Mouse (Mus musculus) retina, postnatal 7 days (tissue): ENCODE results near the gene AL732309.1.
"Not testable (repeated sequence)": the region's sequence is repeated elsewhere in the genome, so short reads cannot be mapped to it uniquely, and the experiment has no call there.

Source experiments
- DNase-seq: peaks from one replicate; pipeline ENCODE4 v3.0.0-alpha.2; 2012; ENCODE audit warnings: low read depth, low spot score

AL732309.1 gene

GRCm38 (mm10) chr2:25267746-25268309 lies 21.2 kb upstream of the AL732309.1 start:
- no peak for DNase-seq

- no peak for DNase-seq
These were observed 20.6 kb upstream of the AL732309.1 start for GRCm38 (mm10) chr2:25267241-25267640.

- no peak for DNase-seq
These were observed 20.1 kb upstream of the AL732309.1 start for GRCm38 (mm10) chr2:25266720-25267119.

- DNase-seq: no peak
These were observed 19.4 kb upstream of the AL732309.1 start for GRCm38 (mm10) chr2:25265897-25266656.

- DNase-seq: no peak
These were observed 18.2 kb upstream of the AL732309.1 start for GRCm38 (mm10) chr2:25264851-25265250.

DNA sequence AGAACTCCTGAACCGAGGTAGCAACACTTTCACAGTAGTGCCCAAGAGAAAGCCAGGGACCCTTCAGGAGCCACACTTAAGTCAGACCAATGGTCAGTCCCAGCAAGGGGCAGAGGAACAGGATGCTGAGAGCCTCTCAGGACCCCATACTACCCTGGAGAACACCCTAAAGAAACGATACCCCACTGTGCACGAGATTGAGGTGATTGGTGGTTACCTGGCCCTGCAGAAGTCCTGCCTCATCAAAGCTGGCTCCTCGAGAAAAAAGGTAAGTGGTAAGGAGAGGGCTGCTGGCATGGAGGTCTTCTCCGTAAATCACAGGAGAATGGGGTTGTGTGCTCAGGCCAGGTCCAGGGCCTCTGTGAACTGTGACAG lies 17.6 kb upstream of the AL732309.1 start:
- DNase-seq: no peak

DNA sequence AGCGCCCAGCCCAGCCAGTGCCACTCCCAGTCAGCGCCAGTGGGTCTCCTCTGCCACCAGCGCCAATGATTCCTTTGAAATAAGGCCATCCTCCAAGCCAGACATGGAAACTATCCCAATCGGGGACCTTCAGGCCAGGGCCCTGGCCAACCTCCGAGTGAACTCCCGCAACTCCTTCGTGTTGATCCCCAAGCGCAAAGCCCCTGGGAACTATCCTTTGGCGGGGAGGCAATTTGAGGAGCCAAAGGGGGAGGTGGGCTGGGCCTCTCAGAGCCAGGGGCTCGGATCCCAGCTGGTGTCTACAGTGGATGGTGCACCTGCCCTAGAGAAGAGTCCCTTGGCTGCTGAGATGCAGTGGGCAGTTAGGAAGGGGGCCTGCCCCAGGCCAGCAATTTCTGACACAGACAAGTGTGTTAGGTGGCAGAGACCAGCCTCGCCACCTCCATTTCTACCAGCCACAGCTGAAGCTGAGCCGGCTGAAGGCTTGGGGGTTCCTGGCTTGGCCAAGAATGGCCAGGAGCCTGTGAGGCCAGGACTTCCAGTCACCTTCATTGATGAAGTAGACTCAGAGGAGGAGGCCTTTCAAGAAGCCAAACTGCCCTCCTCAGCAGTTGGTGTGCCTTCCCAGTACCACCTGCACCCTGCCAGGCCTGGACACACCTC lies 17.1 kb upstream of the AL732309.1 start:
- DNase-seq: no peak

DNA sequence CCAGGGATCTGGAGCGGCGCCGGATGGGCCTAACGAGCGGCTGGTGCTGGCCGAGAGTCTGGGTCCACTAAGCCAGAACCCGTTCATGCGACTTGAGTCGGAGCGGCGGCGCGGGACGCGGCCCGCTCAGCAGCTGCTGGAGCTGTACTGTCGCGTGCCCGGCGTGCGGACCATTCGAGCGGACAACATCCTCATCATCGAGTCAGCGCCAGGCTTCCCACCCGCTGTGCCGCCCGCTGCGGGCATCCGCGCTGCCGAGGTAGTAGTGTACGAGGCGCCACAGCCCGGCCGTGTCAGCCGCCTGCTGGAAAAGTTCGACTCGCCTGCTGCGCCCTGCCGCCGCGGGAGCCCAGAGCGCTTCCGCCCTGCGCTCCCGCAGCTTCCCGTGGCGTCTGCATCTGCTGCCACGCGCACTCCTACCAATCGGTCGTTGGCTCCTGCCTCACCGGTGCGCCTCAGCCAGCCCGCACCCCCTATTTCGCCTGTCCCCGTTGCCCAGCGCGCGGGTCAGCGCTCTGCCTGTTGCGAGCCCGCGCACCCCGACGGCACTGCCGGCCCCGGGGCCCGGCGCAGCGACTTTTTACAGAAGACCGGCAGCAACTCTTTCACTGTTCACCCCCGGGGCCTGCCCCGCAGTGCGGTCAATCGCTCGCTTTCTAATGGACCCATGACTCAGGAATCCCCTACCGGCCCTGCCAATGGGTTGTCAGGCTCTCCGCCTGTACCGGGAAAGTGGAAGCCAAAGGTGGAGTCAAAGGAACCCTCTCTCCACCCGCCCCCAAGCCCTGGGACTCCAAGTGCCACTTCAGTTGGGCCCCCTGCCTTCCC lies 16.3 kb upstream of the AL732309.1 start:
- DNase-seq: no peak

DNA sequence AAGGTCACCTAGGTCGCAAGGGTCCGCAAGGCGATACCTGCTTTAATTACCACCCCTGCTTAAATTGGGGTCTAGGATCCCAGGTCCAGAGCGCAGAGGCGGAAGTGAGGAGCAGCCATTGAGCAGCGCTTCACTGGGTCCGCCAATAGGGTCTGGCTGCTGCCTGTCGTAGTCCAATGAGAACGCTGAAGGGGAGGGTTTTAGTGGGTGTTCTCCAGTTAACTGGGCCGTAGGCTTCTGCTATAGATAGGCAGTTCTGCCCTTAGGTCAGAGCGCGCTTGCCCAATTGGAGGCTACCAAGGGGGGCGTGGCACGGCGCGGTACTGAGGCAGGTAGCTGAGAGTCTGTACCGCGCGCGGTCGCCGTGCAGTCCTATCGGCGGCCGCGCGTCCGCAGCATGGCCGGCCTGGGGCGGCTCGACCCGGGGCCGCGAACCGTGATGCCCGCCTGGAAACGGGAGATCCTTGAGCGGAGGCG lies 15.7 kb upstream of the AL732309.1 start, which contains the start of gene Tprn:
TSS of gene Tprn (plus strand) at position 328 of the 477 bp plus-strand sequence.
- peak; percentile 90 for DNase-seq

- no peak for DNase-seq
These were observed 15.2 kb upstream of the AL732309.1 start for GRCm38 (mm10) chr2:25261870-25262269.

- no peak for DNase-seq
These were observed 12.2 kb upstream of the AL732309.1 start for GRCm38 (mm10) chr2:25258887-25259286.

DNA sequence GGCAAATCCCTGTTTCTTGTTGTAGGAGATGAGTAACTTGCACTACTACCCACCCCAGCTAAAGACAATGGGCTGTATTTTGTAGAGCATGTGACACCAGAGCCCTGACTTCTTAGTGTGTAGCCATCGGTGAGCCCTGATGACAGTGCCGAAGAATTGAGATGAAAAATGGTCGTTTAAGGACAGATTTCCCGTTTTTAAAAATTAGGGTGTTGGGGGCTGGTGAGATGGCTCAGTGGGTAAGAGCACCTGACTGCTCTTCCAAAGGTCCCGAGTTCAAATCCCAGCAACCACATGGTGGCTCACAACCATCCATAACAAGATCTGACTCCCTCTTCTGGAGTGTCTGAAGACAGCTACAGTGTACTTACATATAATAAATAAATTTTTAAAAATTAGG lies 10.6 kb upstream of the AL732309.1 start:
- DNase-seq: not testable (repeated sequence)

DNA sequence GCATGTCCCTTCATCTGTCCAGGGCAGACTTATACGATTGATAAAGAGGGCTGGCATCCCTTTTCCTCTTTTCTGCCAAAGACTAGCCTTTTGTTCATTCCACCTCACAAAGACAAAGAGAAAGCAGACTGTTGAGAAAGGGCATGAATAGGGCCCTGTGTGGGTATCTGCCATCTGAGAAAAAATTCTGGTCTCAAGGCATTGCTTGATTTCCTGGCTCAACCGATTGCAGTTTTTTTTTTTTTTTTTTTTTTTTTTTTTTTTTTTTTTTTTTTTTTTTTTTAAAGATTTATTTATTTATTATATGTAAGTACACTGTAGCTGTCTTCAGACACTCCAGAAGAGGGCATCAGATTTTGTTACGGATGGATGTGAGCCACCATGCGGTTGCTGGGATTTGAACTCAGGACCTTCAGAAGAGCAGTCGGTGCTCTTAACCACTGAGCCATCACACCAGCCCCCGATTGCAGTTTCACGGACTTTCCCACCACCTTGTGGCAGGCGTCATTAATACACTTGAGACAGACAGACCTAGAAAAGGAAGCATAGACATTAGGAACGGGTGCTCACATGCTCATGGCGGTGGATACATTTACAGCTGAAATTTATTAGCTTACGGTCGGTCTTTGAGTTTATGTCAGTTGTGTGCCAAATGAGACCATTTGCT lies 9.9 kb upstream of the AL732309.1 start:
- DNase-seq: not testable (repeated sequence)

DNA sequence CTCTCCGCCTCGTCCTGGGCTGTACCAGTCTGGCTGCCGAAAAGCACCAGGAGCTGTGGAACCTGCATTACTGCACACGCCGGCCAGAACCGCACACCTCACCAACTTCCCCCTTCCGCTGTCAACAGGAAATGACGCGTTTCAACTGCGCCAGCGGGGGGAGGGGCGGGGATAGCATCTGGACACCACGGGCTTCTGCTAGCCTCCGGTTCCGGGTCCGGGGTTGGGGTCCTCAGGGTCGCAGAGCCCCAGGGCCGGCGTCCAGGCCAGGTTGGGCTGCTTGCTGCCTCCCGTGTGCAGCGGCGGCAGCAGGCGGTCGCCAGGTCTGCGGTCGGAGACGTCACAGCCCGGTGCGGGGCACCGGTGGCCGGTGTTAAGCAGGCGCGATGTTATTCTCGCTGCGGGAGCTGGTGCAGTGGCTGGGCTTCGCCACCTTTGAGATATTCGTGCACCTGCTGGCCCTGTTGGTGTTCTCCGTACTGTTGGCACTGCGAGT lies 8.7 kb upstream of the AL732309.1 start, which contains the start of gene Tmem203:
TSS of gene Tmem203 (plus strand) at position 156 of the 496 bp plus-strand sequence.
- peak; percentile 92 for DNase-seq

- DNase-seq: no peak
These were observed 5.7 kb upstream of the AL732309.1 start for GRCm38 (mm10) chr2:25252331-25252730.

- DNase-seq: no peak
These were observed 2.5 kb downstream of the AL732309.1 start for GRCm38 (mm10) chr2:25244144-25244543.

- DNase-seq: no peak
These were observed 3.3 kb downstream of the AL732309.1 start for GRCm38 (mm10) chr2:25243342-25243741.

DNA sequence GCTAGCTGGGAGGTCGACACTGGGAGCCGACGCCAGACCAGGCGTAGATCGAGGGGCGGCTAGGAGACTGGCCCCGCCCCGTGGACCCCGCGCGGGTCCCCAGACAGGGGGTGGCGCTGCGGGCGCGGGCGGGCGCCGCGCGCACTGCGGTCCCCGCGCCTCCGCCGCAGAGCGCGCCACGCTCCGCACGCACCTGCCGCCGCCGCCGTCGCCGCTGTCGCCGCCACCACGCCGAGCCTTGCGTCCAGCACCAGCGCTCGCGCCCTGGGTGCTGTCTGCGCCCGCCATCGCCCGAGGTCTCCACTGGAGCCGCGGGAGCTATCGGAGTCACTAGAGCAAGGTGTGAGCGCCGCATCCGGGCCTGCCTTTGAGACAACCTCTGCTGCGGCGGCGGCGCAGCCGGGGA lies 4.6 kb downstream of the AL732309.1 start, which contains the start of the genes Rnf208 and Cysrt1:
TSS of gene Rnf208 (plus strand) at position 155 of the 406 bp plus-strand sequence.
TSS of gene Cysrt1 (minus strand) at position 352 of the 406 bp plus-strand sequence.
- DNase-seq: no peak

DNA sequence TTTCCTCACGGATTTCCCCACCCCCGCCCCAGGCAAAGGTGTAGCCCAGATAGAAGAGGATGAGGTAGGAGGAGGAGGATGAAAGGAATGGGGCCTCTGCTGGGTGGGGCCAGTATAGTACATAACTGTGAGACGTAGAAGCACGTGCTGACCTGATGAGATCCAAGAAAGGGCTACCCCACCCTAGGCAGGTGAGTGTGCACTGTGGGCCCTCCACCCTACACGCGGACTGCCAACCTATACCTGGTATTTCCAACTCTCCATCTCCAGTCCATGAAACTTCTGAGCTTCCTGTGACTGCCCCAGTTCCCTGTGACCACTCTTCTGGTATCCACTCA lies 5.3 kb downstream of the AL732309.1 start:
- no peak for DNase-seq

GRCm38 (mm10) chr2:25240723-25241437 lies 5.8 kb downstream of the AL732309.1 start:
- peak; percentile 65 for DNase-seq
